Mouse (Mus musculus) CH12.LX (cell line): ENCODE data around the gene Mxd1.

Experiments used
- BHLHE40 ChIP-seq: IDR thresholded peaks from 2 replicates; pipeline ENCODE4 v1.6.1; 2011; ENCODE audit warnings: mild to moderate bottlenecking, low read depth, low read length, improper control_type of control experiment
- CTCF ChIP-seq, 2 experiments: IDR thresholded peaks in 1 of 2; conservative IDR thresholded peaks in 1 of 2; 2 replicates each; pipeline ENCODE4 v1.5.1; 2011 to 2012; ENCODE audit warnings: low read depth in 2 of 2, low read length in 2 of 2, improper control_type of control experiment in 1 of 2, inconsistent platforms in 1 of 2, mild to moderate bottlenecking in 1 of 2, moderate library complexity in 1 of 2
- EP300 ChIP-seq: IDR thresholded peaks from 2 replicates; pipeline ENCODE4 v1.6.1; 2011; ENCODE audit warnings: low read length, improper control_type of control experiment
- POLR2A ChIP-seq: IDR thresholded peaks from 2 replicates; pipeline ENCODE4 v1.6.1; 2011; ENCODE audit warnings: low read depth, mild to moderate bottlenecking, improper control_type of control experiment, low read length
- POLR2AphosphoS2 ChIP-seq: IDR thresholded peaks from 2 replicates; pipeline ENCODE4 v1.6.1; 2011; ENCODE audit warnings: low read depth, low read length, improper control_type of control experiment
- SIN3A ChIP-seq: IDR thresholded peaks from 2 replicates; pipeline ENCODE4 v1.6.1; 2012; ENCODE audit warnings: low read length, improper control_type of control experiment, inconsistent platforms
- SMC3 ChIP-seq: IDR thresholded peaks from 2 replicates; pipeline ENCODE4 v1.6.1; 2011; ENCODE audit warnings: low read depth, low read length, improper control_type of control experiment
- ZC3H11A ChIP-seq: IDR thresholded peaks from 2 replicates; pipeline ENCODE4 v1.6.1; 2012; ENCODE audit warnings: low read depth, mild to moderate bottlenecking, inconsistent platforms, low read length, improper control_type of control experiment
- ZMIZ1 ChIP-seq: IDR thresholded peaks from 2 replicates; pipeline ENCODE4 v1.6.1; 2012; ENCODE audit warnings: low read depth, mild to moderate bottlenecking, inconsistent platforms, low read length, improper control_type of control experiment

DNA sequence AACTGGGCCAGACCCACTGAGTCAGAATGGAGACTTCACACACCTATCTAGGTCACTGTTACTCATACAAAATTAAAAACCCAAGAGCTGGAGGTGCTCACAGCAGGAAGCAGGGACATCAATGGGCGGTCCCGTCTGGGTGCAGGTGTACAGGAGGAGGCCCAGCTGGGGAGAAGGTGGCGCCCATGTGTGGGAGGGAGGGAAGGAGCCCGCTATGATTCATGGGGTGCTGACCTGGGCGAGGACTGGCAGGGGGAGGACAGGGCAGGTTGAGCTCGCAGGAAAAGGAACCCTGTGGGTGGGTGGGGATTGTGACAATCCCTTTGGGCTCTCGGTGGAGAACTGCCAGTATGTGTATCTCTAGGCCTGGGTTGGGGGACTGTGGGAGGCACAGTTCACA is 63.7 kb downstream of the Mxd1 start:
- TF ChIP-seq BHLHE40 (no peak), ZMIZ1 (no peak), POLR2AphosphoS2 (no peak), POLR2A (no peak), ZC3H11A (no peak), EP300 (no peak), SMC3 (no peak), CTCF (conservative IDR thresholded peaks at IDR 0.05 in 1 of 2, IDR thresholded peaks at IDR 0.05 in 1 of 2; ENCODE audit: low read depth in 2 of 2, low read length in 2 of 2) (no peak), SIN3A (no peak)
